Mouse (Mus musculus) right cerebral cortex, postnatal 10 days (tissue): ENCODE data around the gene Tas2r117.

Experiments
- DNase-seq, 2 experiments: peaks; one replicate each; pipeline ENCODE4 v3.0.0; 2021; ENCODE audit warnings: low spot score in 2 of 2

Tas2r117 gene

GRCm38 (mm10) chr6:132802518-132802917 lies at the start of gene Tas2r117:
Tas2r117 (plus strand) TSS chr6:132802818.
- no peak for DNase-seq

- no peak for DNase-seq
Observed at GRCm38 (mm10) chr6:132754430-132754829, 48.2 kb upstream of the Tas2r117 start, which contains the start of gene Tas2r124. Tas2r124 (plus strand) TSS chr6:132754730.

- no peak for DNase-seq
Observed at GRCm38 (mm10) chr6:132761831-132762230, 40.8 kb upstream of the Tas2r117 start, which contains the start of gene Tas2r102. Tas2r102 (plus strand) TSS chr6:132762131.

GRCm38 (mm10) chr6:132778062-132778461 lies 24.6 kb upstream of the Tas2r117 start, which contains the start of gene Tas2r136:
Tas2r136 (minus strand) TSS chr6:132778162.
- no peak for DNase-seq

GRCm38 (mm10) chr6:132795393-132795792 lies 7.2 kb upstream of the Tas2r117 start:
- DNase-seq, result no peak

GRCm38 (mm10) chr6:132846842-132847241 lies 44.2 kb downstream of the Tas2r117 start, which contains the start of gene Tas2r123:
Tas2r123 (plus strand) TSS chr6:132847142.
- DNase-seq, result no peak
